Mouse (Mus musculus) CD4-positive helper T cell, adult 2 months (primary cell): Measurements from ENCODE around the gene Hdgf.

Experiments used
- DNase-seq: peaks from one replicate; pipeline ENCODE4 v3.0.0-alpha.2; 2012; ENCODE audit warnings: low read depth, missing footprints, low spot score

Gene Hdgf

GRCm38 (mm10) chr3:87909874-87910273 lies 3.8 kb downstream of the Hdgf start:
- DNase-seq, result no peak

GRCm38 (mm10) chr3:87910573-87911141 lies 4.5 kb downstream of the Hdgf start:
- peak; percentile 43 for DNase-seq

GRCm38 (mm10) chr3:87913491-87913890 lies 7.4 kb downstream of the Hdgf start:
- DNase-seq, result no peak

GRCm38 (mm10) chr3:87913891-87914290 lies 7.8 kb downstream of the Hdgf start:
- no peak for DNase-seq

GRCm38 (mm10) chr3:87916990-87917389 lies 10.9 kb downstream of the Hdgf start:
- no peak for DNase-seq

- no peak for DNase-seq
Measured at GRCm38 (mm10) chr3:87918551-87918950, 12.4 kb downstream of the Hdgf start.

- DNase-seq, result peak; percentile 84
Measured at GRCm38 (mm10) chr3:87919336-87920108, 13.4 kb downstream of the Hdgf start, which contains the start of gene Mrpl24. Gene Mrpl24, plus strand, starts transcription at chr3:87919506.

- DNase-seq, result no peak
Measured at GRCm38 (mm10) chr3:87920270-87920943, 14.3 kb downstream of the Hdgf start.

- no peak for DNase-seq
Measured at GRCm38 (mm10) chr3:87924996-87925395, 18.9 kb downstream of the Hdgf start.

- DNase-seq, result no peak
Measured at GRCm38 (mm10) chr3:87927452-87927851, 21.3 kb downstream of the Hdgf start.

- DNase-seq, result no peak
Measured at GRCm38 (mm10) chr3:87929341-87930077, 23.4 kb downstream of the Hdgf start.

- peak; percentile 98 for DNase-seq
Measured at GRCm38 (mm10) chr3:87930078-87930795, 24.1 kb downstream of the Hdgf start, which contains the start of the genes Isg20l2 and Rrnad1. Gene Isg20l2, plus strand, starts transcription at chr3:87930314. Gene Rrnad1, minus strand, starts transcription at chr3:87930717.

GRCm38 (mm10) chr3:87934026-87934425 lies 27.9 kb downstream of the Hdgf start:
- no peak for DNase-seq

- no peak for DNase-seq
Measured at GRCm38 (mm10) chr3:87934501-87934900, 28.4 kb downstream of the Hdgf start.

- DNase-seq, result no peak
Measured at GRCm38 (mm10) chr3:87935201-87935600, 29.1 kb downstream of the Hdgf start.

- peak; percentile 51 for DNase-seq
Measured at GRCm38 (mm10) chr3:87935776-87936175, 29.7 kb downstream of the Hdgf start.

- DNase-seq, result no peak
Measured at GRCm38 (mm10) chr3:87940611-87941010, 34.5 kb downstream of the Hdgf start.

GRCm38 (mm10) chr3:87942471-87942870 lies 36.4 kb downstream of the Hdgf start:
- no peak for DNase-seq

GRCm38 (mm10) chr3:87943586-87943985 lies 37.5 kb downstream of the Hdgf start:
- no peak for DNase-seq

GRCm38 (mm10) chr3:87944838-87945600 lies 38.9 kb downstream of the Hdgf start:
- DNase-seq, result no peak
